In the genomic region with DNA sequence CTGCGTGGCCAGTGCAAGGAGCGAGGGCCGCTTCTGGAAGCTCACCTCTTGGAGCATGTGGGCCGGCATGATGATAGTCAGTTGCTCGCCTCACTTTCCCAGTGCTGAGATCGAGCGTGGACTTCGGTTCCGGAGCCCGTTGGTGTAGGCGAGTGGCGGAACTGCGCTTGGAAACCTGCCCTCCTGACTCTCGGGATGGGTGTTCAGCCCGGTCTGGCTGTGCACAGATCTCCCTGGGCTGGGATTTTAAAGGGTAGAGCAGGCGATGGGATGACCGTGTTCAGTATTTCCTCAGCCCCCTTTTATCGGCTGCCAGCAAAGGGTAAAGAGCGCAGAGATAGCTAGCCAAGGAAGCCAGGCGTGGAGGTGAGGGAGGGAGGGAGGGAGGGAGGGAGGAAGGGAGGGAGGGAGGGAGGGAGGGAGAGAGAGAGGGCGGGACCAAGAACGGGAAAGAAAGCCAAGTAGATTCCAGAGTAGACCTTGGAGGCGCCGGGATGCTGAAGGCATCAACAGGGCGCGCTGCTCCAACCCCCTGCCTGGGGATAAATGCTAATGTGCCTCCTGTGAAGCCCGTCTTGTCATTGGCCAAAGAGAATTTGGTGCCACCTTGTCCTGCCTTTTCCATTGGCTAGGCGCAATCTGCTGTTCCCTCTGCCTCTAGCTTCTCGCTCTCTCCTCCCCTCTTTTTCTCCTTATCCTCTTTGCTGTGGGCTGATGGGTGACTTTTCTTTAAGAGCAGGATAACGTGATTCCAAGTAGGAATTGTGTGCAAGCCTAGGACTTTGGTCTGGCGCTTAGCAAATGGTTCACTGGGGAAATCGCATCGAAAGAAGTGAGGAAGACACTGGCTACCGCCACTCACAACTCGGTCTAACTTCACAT, we compare ENCODE assay signal across 8 mouse cellular contexts. TPM values are rescaled to one million over a fixed set of nuclear protein-coding genes. Genes with fewer than 3 reads are reported as not detected.
DNase-seq lines count a peak whose midpoint lies in the region; ATAC-seq and TF ChIP-seq lines count a peak whose summit lies in the region.

TSS of gene Scd1 (minus strand) at position 539 of the 882 bp plus-strand sequence.

- peak; percentile 17; the same call in 1 of the 2 replicates for TF ChIP-seq POLR2A in olfactory bulb, adult 2 months (IDR thresholded peaks at IDR 0.05; ENCODE audit: insufficient read depth, low read depth, low read length)

- peaks cover 20% of the 10 kb centered on the region for H3K4me1 ChIP-seq in forebrain, embryonic 15.5 days
- peaks cover 17% of the 10 kb centered on the region for H3K4me1 ChIP-seq in liver, postnatal 0 days (ENCODE audit: insufficient read depth)
- peaks cover 12% of the 10 kb centered on the region for H3K4me1 ChIP-seq in olfactory bulb, adult 2 months (ENCODE audit: control insufficient read depth, insufficient read depth, low read length)

- intact Hi-C loops in heart, postnatal 14 days (cut with DNase I), result no loop called here

- TF ChIP-seq EP300 in liver, postnatal 0 days (IDR thresholded peaks at IDR 0.05; ENCODE audit: low read depth), result no peak

- peak within 1 kb of the TSS; percentile 54 for H3K9ac ChIP-seq in forebrain, embryonic 15.5 days (replicated peaks)
- peak within 1 kb of the TSS; percentile 36 for H3K9ac ChIP-seq in liver, postnatal 0 days (replicated peaks)

- peak within 1 kb of the TSS; percentile 85 for H3K4me2 ChIP-seq in forebrain, embryonic 15.5 days (replicated peaks)
- peak within 1 kb of the TSS; percentile 83 for H3K4me2 ChIP-seq in liver, postnatal 0 days (ENCODE audit: low read depth, low read length)

- DNase-seq in MEL-GATA-1-ER (ENCODE audit: extremely low read depth, low read depth), result peak; percentile 96
- DNase-seq in cerebellum, adult 11-12 months, result peak; percentile 91
- peak; percentile 61 to 69 for DNase-seq in heart, postnatal 14 days
- DNase-seq in layer of hippocampus, adult 11-12 months (ENCODE audit: low spot score), result peak; percentile 77
- peak; percentile 70 for DNase-seq in liver, postnatal 0 days
- peak; percentile 69 for DNase-seq in urinary bladder, postnatal 14 days (ENCODE audit: low spot score)

- WGBS in forebrain, embryonic 15.5 days, result under 1% methylated on average over 33 of the region's 35 CpGs
- WGBS in liver, postnatal 0 days (ENCODE audit: insufficient replicate concordance), result under 1% methylated on average over 35 of the region's 35 CpGs
- WGBS in olfactory bulb, adult 2 months, result 1% methylated on average over 33 of the region's 35 CpGs

- no peak for TF ChIP-seq CTCF in liver, postnatal 0 days (IDR thresholded peaks at IDR 0.05; ENCODE audit: low read depth)
- TF ChIP-seq CTCF in olfactory bulb, adult 2 months (IDR thresholded peaks at IDR 0.05; ENCODE audit: insufficient read depth, low read depth, low read length), result no peak

- peak; percentile 97 for ATAC-seq in forebrain, embryonic 15.5 days (replicated peaks)
- ATAC-seq in liver, postnatal 0 days, result peak; percentile 89

- peak within 1 kb of the TSS; percentile 80 for H3K27ac ChIP-seq in forebrain, embryonic 15.5 days (replicated peaks)
- H3K27ac ChIP-seq in liver, postnatal 0 days (ENCODE audit: low read depth), result 0 out of 2 replicates have a peak within 1 kb of the TSS, but pooled peaks have one; percentile 67
- peak within 1 kb of the TSS; percentile 34 for H3K27ac ChIP-seq in olfactory bulb, adult 2 months (ENCODE audit: insufficient read depth, low read depth, low read length)

- no peaks in the 10 kb centered on the region for H3K36me3 ChIP-seq in forebrain, embryonic 15.5 days
- peaks cover 7% of the 10 kb centered on the region; the same call in 1 of the 2 replicates for H3K36me3 ChIP-seq in liver, postnatal 0 days (replicated peaks; ENCODE audit: insufficient read depth, low read length)

- H3K27me3 ChIP-seq in forebrain, embryonic 15.5 days, result 0 out of 2 replicates have a peak, but pooled peaks cover 4% of the 10 kb centered on the region
- H3K27me3 ChIP-seq in liver, postnatal 0 days (ENCODE audit: insufficient read depth, low read length), result peaks cover 6% of the 10 kb centered on the region; the same call in 1 of the 2 replicates

- H3K4me3 ChIP-seq in forebrain, embryonic 15.5 days, result peak within 1 kb of the TSS; percentile 54
- peak within 1 kb of the TSS; percentile 56 for H3K4me3 ChIP-seq in liver, postnatal 0 days (ENCODE audit: low read depth, low read length)
- peak within 1 kb of the TSS; percentile 58 for H3K4me3 ChIP-seq in olfactory bulb, adult 2 months (ENCODE audit: insufficient read depth, low read depth, low read length)

- H3K9me3 ChIP-seq in forebrain, embryonic 15.5 days, result no peaks in the 10 kb centered on the region
- no peaks in the 10 kb centered on the region for H3K9me3 ChIP-seq in liver, postnatal 0 days (ENCODE audit: low read length)

RNA-seq across cellular contexts. Expression of gene Scd1, which starts in this region (rescaled TPM):
- 3.5 and 4.0 TPM in 2 replicates for polyA plus RNA-seq in forebrain, embryonic 15.5 days (2015; fragmentation: Nextera tagmentation; extraction: Ambion mirVana)
- 10 to 100 TPM; 14.7 to 32.9 TPM for total RNA-seq in heart, postnatal 14 days (2021)
- polyA plus RNA-seq in liver, postnatal 0 days (2015; fragmentation: Nextera tagmentation; extraction: Ambion mirVana), result 2.3 and 2.8 TPM in 2 replicates
- 648 TPM in 1 of 2 replicates, not detected in the other for polyA plus RNA-seq in olfactory bulb, adult 2 months (2012; ENCODE audit: insufficient read depth, insufficient read length, low replicate concordance, missing spikeins)

Comparison
In these comparisons a context has a peak if more than half of its experiments do, and no peak if none do; other contexts are left out.
1. Peak in every context shown above with its lines: DNase-seq, ATAC-seq, H3K4me3 ChIP-seq and H3K27ac ChIP-seq.